Mouse (Mus musculus): ENCODE data around the gene Col6a6. TPM values are rescaled to one million over a fixed set of nuclear protein-coding genes. Genes with fewer than 3 reads are reported as not detected.

Col6a6 gene
- total and polyA plus RNA-seq, 3 experiments = not detected

- H3K36me3 ChIP-seq (ENCODE audit: control insufficient read depth in 1 of 2, insufficient read depth in 2 of 2, low read length in 2 of 2) = no peaks in the 10 kb centered on the region
- DNase-seq (ENCODE audit: low read depth, low spot score) = no peak
- H3K27me3 ChIP-seq (ENCODE audit: control insufficient read depth in 1 of 2, insufficient read depth in 2 of 2, low read length in 2 of 2) = no peaks in the 10 kb centered on the region
- no peak overlapping the region for H3K27ac ChIP-seq (ENCODE audit: control insufficient read depth, low read depth, low read length)
- no peak overlapping the region for H3K4me3 ChIP-seq (ENCODE audit: control insufficient read depth in 1 of 2, insufficient read depth in 1 of 2, low read depth in 2 of 2, low read length in 2 of 2)
- no peaks in the 10 kb centered on the region for H3K9me3 ChIP-seq (replicated peaks; ENCODE audit: insufficient read depth, low read length)
- no peaks in the 10 kb centered on the region for H3K4me1 ChIP-seq (ENCODE audit: control insufficient read depth in 1 of 2, insufficient read depth in 2 of 2, low read length in 2 of 2)
- TF ChIP-seq ELF1 (IDR thresholded peaks at IDR 0.05; ENCODE audit: low read depth, low read length) = no peak
- TF ChIP-seq USF1 (IDR thresholded peaks at IDR 0.05; ENCODE audit: low read depth, low read length) = no peak
- no peak for TF ChIP-seq POLR2AphosphoS2 (IDR thresholded peaks at IDR 0.05; ENCODE audit: low read length)
- no peak for TF ChIP-seq KAT2A (conservative IDR thresholded peaks at IDR 0.05; ENCODE audit: low read depth, low read length)
- TF ChIP-seq NELFE (IDR thresholded peaks at IDR 0.05; ENCODE audit: low read depth, low read length) = no peak
- TF ChIP-seq POLR2A (IDR thresholded peaks at IDR 0.05; ENCODE audit: control insufficient read depth in 1 of 2, insufficient read depth in 1 of 2, low read depth in 1 of 2, low read length in 2 of 2, poor library complexity in 1 of 2) = no peak
- TF ChIP-seq TBP (IDR thresholded peaks at IDR 0.05; ENCODE audit: low read depth, low read length) = no peak
- TF ChIP-seq CTCF (IDR thresholded peaks at IDR 0.05 in 2 of 3, conservative IDR thresholded peaks at IDR 0.05 in 1 of 3; ENCODE audit: control insufficient read depth in 1 of 3, insufficient read depth in 1 of 3, low read depth in 2 of 3, low read length in 3 of 3, poor library complexity in 1 of 3, severe bottlenecking in 1 of 3) = no peak
- TF ChIP-seq ZMIZ1 (IDR thresholded peaks at IDR 0.05; ENCODE audit: low read depth, low read length) = no peak
- TF ChIP-seq MAX (IDR thresholded peaks at IDR 0.05; ENCODE audit: low read length) = no peak
- TF ChIP-seq ETS1 (IDR thresholded peaks at IDR 0.05; ENCODE audit: low read depth, low read length) = no peak
- no peak for TF ChIP-seq MAFK (IDR thresholded peaks at IDR 0.05; ENCODE audit: borderline replicate concordance, low read depth, low read length)
- TF ChIP-seq RAD21 (IDR thresholded peaks at IDR 0.05; ENCODE audit: low read depth, low read length) = no peak
- TF ChIP-seq HCFC1 (IDR thresholded peaks at IDR 0.05; ENCODE audit: low read depth, low read length) = no peak
- TF ChIP-seq TCF12 (IDR thresholded peaks at IDR 0.05; ENCODE audit: low read depth, low read length) = no peak
- H3K9ac ChIP-seq (ENCODE audit: control insufficient read depth, low read depth, low read length, poor library complexity, severe bottlenecking) = no peak overlapping the region
- H3K79me2 ChIP-seq (ENCODE audit: control insufficient read depth, insufficient read depth, low read length, poor library complexity) = no peaks in the 10 kb centered on the region
These were observed 53.1 kb downstream of the Col6a6 start for GRCm38 (mm10) chr9:105774878-105775277.

GRCm38 (mm10) chr9:105774321-105774720, 53.6 kb downstream of the Col6a6 start:
- H3K36me3 ChIP-seq (ENCODE audit: control insufficient read depth in 1 of 2, insufficient read depth in 2 of 2, low read length in 2 of 2) = no peaks in the 10 kb centered on the region
- no peaks in the 10 kb centered on the region for H3K4me1 ChIP-seq (ENCODE audit: control insufficient read depth in 1 of 2, insufficient read depth in 2 of 2, low read length in 2 of 2)
- no peaks in the 10 kb centered on the region for H3K79me2 ChIP-seq (ENCODE audit: control insufficient read depth, insufficient read depth, low read length, poor library complexity)
- DNase-seq (ENCODE audit: low read depth, low spot score) = no peak
- no peaks in the 10 kb centered on the region for H3K9me3 ChIP-seq (replicated peaks; ENCODE audit: insufficient read depth, low read length)
- H3K27me3 ChIP-seq (ENCODE audit: control insufficient read depth in 1 of 2, insufficient read depth in 2 of 2, low read length in 2 of 2) = no peaks in the 10 kb centered on the region
- TF ChIP-seq TAL1 (IDR thresholded peaks at IDR 0.05; ENCODE audit: low read length) = no peak
- no peak for TF ChIP-seq ZC3H11A (IDR thresholded peaks at IDR 0.05; ENCODE audit: low read depth, low read length)
- no peak for TF ChIP-seq MAZ (IDR thresholded peaks at IDR 0.05; ENCODE audit: low read depth, low read length)
- TF ChIP-seq MXI1 (IDR thresholded peaks at IDR 0.05; ENCODE audit: low read depth, low read length) = no peak
- no peak for TF ChIP-seq ELF1 (IDR thresholded peaks at IDR 0.05; ENCODE audit: low read depth, low read length)
- no peak overlapping the region for H3K4me3 ChIP-seq (ENCODE audit: control insufficient read depth in 1 of 2, insufficient read depth in 1 of 2, low read depth in 2 of 2, low read length in 2 of 2)
- H3K27ac ChIP-seq (ENCODE audit: control insufficient read depth, low read depth, low read length) = no peak overlapping the region
- no peak overlapping the region for H3K9ac ChIP-seq (ENCODE audit: control insufficient read depth, low read depth, low read length, poor library complexity, severe bottlenecking)
